Mouse (Mus musculus) E14TG2a.4 (cell line): ENCODE results near the gene Spata25.
"Not testable (repeated sequence)": the region's sequence is repeated elsewhere in the genome, so short reads cannot be mapped to it uniquely, and the experiment has no call there.

ENCODE experiments used
- H3K27me3 ChIP-seq: 2 replicates; pipeline ENCODE4 v1.6.1; 2014; ENCODE audit warnings: low read length, control low read depth; ENCODE audit not compliant: insufficient read depth
- H3K36me3 ChIP-seq: 2 replicates; pipeline ENCODE4 v1.6.1; 2014; ENCODE audit warnings: low read length, control low read depth; ENCODE audit not compliant: insufficient read depth
- H3K4me1 ChIP-seq: replicated peaks from 2 replicates; pipeline ENCODE4 v1.6.1; 2014; ENCODE audit warnings: low read depth, low read length, control low read depth
- H3K4me3 ChIP-seq: replicated peaks from 2 replicates; pipeline ENCODE4 v1.5.1; 2014; ENCODE audit warnings: mild to moderate bottlenecking, low read length
- H3K9me3 ChIP-seq: 2 replicates; pipeline ENCODE4 v1.6.1; 2014; ENCODE audit warnings: low read length, control low read depth
- CTCF ChIP-seq: conservative IDR thresholded peaks from 2 replicates; pipeline ENCODE4 v1.5.1; 2014; ENCODE audit warnings: low read length
- NANOG ChIP-seq: IDR thresholded peaks from 2 replicates; pipeline ENCODE4 v1.6.1; 2014; ENCODE audit warnings: borderline replicate concordance, low read length, mixed read lengths
- POU5F1 ChIP-seq: IDR thresholded peaks from 2 replicates; pipeline ENCODE4 v1.6.1; 2014; ENCODE audit warnings: low read length, borderline replicate concordance

Spata25 gene

GRCm38 (mm10) chr2:164828437-164828836 is at the start of gene Spata25:
Gene Spata25 (minus strand): TSS chr2:164828537.
- H3K4me1 ChIP-seq = peaks cover 94% of the 10 kb centered on the region
- H3K9me3 ChIP-seq = no peaks in the 10 kb centered on the region
- no peaks in the 10 kb centered on the region for H3K27me3 ChIP-seq
- peaks cover 56% of the 10 kb centered on the region for H3K36me3 ChIP-seq
- peak within 1 kb of the TSS; percentile 93 for H3K4me3 ChIP-seq
- no peak for TF ChIP-seq CTCF
- TF ChIP-seq POU5F1 = no peak
- no peak for TF ChIP-seq NANOG

- H3K27me3 ChIP-seq, H3K9me3 ChIP-seq: not testable (repeated sequence)
- peak; percentile 17; the same call in 1 of the 2 replicates for TF ChIP-seq CTCF
- H3K4me3 ChIP-seq = peak overlapping the region; percentile 96
- peaks cover 11% of the 10 kb centered on the region for H3K36me3 ChIP-seq
- H3K4me1 ChIP-seq = peaks cover 71% of the 10 kb centered on the region
Observed at GRCm38 (mm10) chr2:164877376-164878215, 49.3 kb upstream of the Spata25 start.

- H3K9me3 ChIP-seq, H3K36me3 ChIP-seq, H3K27me3 ChIP-seq, H3K4me3 ChIP-seq: not testable (repeated sequence)
- peaks cover 70% of the 10 kb centered on the region for H3K4me1 ChIP-seq
Observed at GRCm38 (mm10) chr2:164875648-164876047, 47.3 kb upstream of the Spata25 start.

DNA sequence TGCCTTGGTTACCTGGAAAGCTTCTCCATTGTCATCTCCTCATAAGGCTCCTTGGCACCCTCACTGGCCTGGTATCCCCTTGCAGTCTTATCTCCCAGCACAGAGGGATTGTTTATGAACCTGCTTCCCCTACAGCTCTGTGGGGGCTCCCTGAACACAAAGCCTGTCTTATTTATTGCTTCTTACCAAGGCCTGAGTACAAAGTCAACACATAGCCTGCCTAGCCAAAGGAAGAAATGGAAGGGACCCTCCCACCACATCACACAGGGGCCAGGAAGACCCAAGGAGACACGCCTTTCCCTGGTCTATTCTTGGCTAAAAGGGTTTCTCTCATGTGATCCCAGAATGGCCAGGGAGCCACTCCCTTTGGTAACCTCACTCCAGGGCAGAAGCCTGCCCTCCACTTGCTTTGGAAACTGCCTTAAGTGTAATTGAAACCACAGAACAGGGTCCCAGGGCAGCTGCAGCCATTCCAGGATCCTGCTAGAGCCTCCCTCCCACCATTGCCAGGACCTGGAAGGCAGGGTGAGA is 46.0 kb upstream of the Spata25 start:
- Histone ChIP-seq H3K27me3 (no peaks in the 10 kb centered on the region), H3K4me3 (peak overlapping the region; percentile 45), H3K9me3 (no peaks in the 10 kb centered on the region), H3K4me1 (peaks cover 78% of the 10 kb centered on the region), H3K36me3 (peaks cover 8% of the 10 kb centered on the region)
- TF ChIP-seq NANOG (no peak), CTCF (no peak), POU5F1 (no peak)

- TF ChIP-seq NANOG (no peak), CTCF (no peak)
- Histone ChIP-seq H3K27me3 (no peaks in the 10 kb centered on the region), H3K4me1 (peaks cover 85% of the 10 kb centered on the region), H3K4me3 (peak overlapping the region; percentile 45), H3K9me3 (no peaks in the 10 kb centered on the region), H3K36me3 (peaks cover 8% of the 10 kb centered on the region)
Observed at GRCm38 (mm10) chr2:164873621-164874020, 45.3 kb upstream of the Spata25 start.

- TF ChIP-seq NANOG (no peak), CTCF (peak; percentile 54; the same call in 1 of the 2 replicates)
- Histone ChIP-seq H3K9me3 (peaks cover 4% of the 10 kb centered on the region; the same call in 1 of the 2 replicates), H3K4me3 (no peak overlapping the region), H3K4me1 (peaks cover 88% of the 10 kb centered on the region), H3K27me3 (no peaks in the 10 kb centered on the region), H3K36me3 (no peaks in the 10 kb centered on the region; the same call in 1 of the 2 replicates)
Observed at GRCm38 (mm10) chr2:164871602-164872303, 43.4 kb upstream of the Spata25 start.

DNA sequence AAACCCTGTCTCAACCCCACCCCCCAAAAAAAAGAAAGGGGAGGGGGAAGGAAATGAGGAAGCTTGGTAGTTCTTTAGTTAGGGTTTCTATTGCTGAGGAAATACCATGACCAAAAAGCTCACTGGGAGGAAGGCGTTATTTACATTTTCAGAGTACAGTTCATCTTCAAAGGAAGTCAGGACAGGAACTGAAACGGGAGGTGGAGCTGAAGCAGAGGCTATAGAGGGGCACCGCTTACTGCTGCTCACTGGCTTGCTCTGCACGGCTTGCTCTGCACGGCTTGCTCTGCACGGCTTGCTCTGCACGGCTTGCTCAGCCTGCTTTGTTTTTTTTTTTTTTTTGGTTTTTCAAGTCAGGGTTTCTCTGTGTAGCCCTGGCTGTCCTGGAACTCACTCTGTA is 40.2 kb upstream of the Spata25 start:
- H3K9me3 ChIP-seq = peaks cover 4% of the 10 kb centered on the region; the same call in 1 of the 2 replicates
- H3K27me3 ChIP-seq = no peaks in the 10 kb centered on the region
- peaks cover 84% of the 10 kb centered on the region for H3K4me1 ChIP-seq
- H3K4me3 ChIP-seq = no peak overlapping the region
- TF ChIP-seq POU5F1 (no peak), NANOG (no peak), CTCF (no peak)
- no peaks in the 10 kb centered on the region for H3K36me3 ChIP-seq

- peaks cover 8% of the 10 kb centered on the region for H3K9me3 ChIP-seq
- peak overlapping the region; percentile 62 for H3K4me3 ChIP-seq
- no peaks in the 10 kb centered on the region for H3K27me3 ChIP-seq
- H3K36me3 ChIP-seq = no peaks in the 10 kb centered on the region
- TF ChIP-seq NANOG (no peak), POU5F1 (no peak), CTCF (peak; percentile 92)
- peaks cover 80% of the 10 kb centered on the region for H3K4me1 ChIP-seq
Observed at GRCm38 (mm10) chr2:164867566-164867965, 39.2 kb upstream of the Spata25 start.
